Mouse (Mus musculus) liver, embryonic 14.5 days (tissue): ENCODE results near the gene Hemgn. TPM values are rescaled to one million over a fixed set of nuclear protein-coding genes. Genes with fewer than 3 reads are reported as not detected.

Experiments
- ATAC-seq: fragments of 200-750 bp; cut with Nextera tagmentation; 2 replicates; pipeline ENCODE4 v1.8.0; 2017; ENCODE audit warnings: moderate number of reproducible peaks, mild to moderate bottlenecking, moderate library complexity; ENCODE audit not compliant: insufficient read depth
- DNase-seq, 3 experiments: peaks; one replicate each; pipeline ENCODE4 v3.0.0-alpha.2; 2012 to 2013; ENCODE audit warnings: low read depth in 3 of 3, low spot score in 3 of 3
- H3K27ac ChIP-seq: fragments of 300-500 bp; sonication (generic); 2 replicates; pipeline ENCODE4 v1.5.1; 2014; ENCODE audit warnings: moderate library complexity, mild to moderate bottlenecking, control low read depth, inconsistent platforms
- H3K27me3 ChIP-seq: fragments of 300-500 bp; sonication (generic); 2 replicates; pipeline ENCODE4 v1.6.1; 2014; ENCODE audit warnings: mild to moderate bottlenecking, low read length, moderate library complexity; ENCODE audit not compliant: control insufficient read depth, insufficient read depth
- H3K36me3 ChIP-seq: fragments of 300-500 bp; sonication (generic); replicated peaks from 2 replicates; pipeline ENCODE4 v1.6.1; 2014; ENCODE audit warnings: low read depth; ENCODE audit not compliant: control insufficient read depth, insufficient read depth
- H3K4me1 ChIP-seq, 2 experiments: fragments of 200-500 bp in 1 of 2; fragments of 300-500 bp in 1 of 2; sonication (generic) in 1 of 2; replicated peaks; 2 replicates each; pipeline ENCODE4 v1.6.1; 2012 to 2014; ENCODE audit warnings: antibody characterized with exemption in 1 of 2, inconsistent platforms in 1 of 2, low read length in 1 of 2; ENCODE audit not compliant: control insufficient read depth in 2 of 2, insufficient read depth in 2 of 2
- H3K4me2 ChIP-seq: fragments of 300-500 bp; sonication (generic); 2 replicates; pipeline ENCODE4 v1.6.1; 2014; ENCODE audit warnings: low read depth, mild to moderate bottlenecking, control low read depth, moderate library complexity
- H3K4me3 ChIP-seq, 2 experiments: fragments of 200-500 bp in 1 of 2; fragments of 300-500 bp in 1 of 2; sonication (generic) in 1 of 2; 2 replicates each; pipeline ENCODE4 v1.5.1; 2012 to 2014; ENCODE audit warnings: low read depth in 2 of 2, low read length in 2 of 2, mild to moderate bottlenecking in 2 of 2, control low read depth in 1 of 2, inconsistent platforms in 1 of 2, moderate library complexity in 1 of 2; ENCODE audit not compliant: insufficient read depth in 1 of 2
- H3K9ac ChIP-seq: fragments of 300-500 bp; sonication (generic); replicated peaks from 2 replicates; pipeline ENCODE4 v1.6.1; 2014; ENCODE audit warnings: mild to moderate bottlenecking, control low read depth, moderate library complexity
- H3K9me3 ChIP-seq: fragments of 300-500 bp; sonication (generic); 2 replicates; pipeline ENCODE4 v1.6.1; 2016; ENCODE audit warnings: low read length, mixed read lengths; ENCODE audit not compliant: control insufficient read depth
- CTCF ChIP-seq: IDR thresholded peaks from 2 replicates; pipeline ENCODE4 v1.5.1; 2016; ENCODE audit warnings: antibody characterized with exemption, low read depth, control low read depth
- EP300 ChIP-seq: IDR thresholded peaks from 2 replicates; pipeline ENCODE4 v1.6.1; 2016; ENCODE audit warnings: antibody characterized with exemption, low read depth
- WGBS: fragments of 180-500 bp; shearing (Covaris S2); extraction: QIAGEN DNeasy Blood & Tissue Kit; methylation state at CpG from one replicate; pipeline ENCODE4 v1.1.7; 2014; ENCODE audit not compliant: insufficient replicate concordance; 5-methylcytosine and 5-hydroxymethylcytosine counted together
- polyA plus RNA-seq, 2 experiments: library from polyadenylated mRNA; depleted of rRNA in 1 of 2; stranded (reverse) in 1 of 2; unstranded in 1 of 2; fragments of >200 nt; fragmentation: Nextera tagmentation in 1 of 2; extraction: Ambion mirVana in 1 of 2; gene quantifications; 2 replicates each; pipeline versions ENCODE4 v1.2.1 to v1.2.3; 2012 to 2014

Hemgn gene
- polyA plus RNA-seq, 2 experiments = 274 to 293 TPM

- Histone ChIP-seq H3K9me3 (no peaks in the 10 kb centered on the region), H3K27ac (no peak overlapping the region), H3K4me3 (no peak overlapping the region), H3K4me1 (no peaks in the 10 kb centered on the region), H3K9ac (no peak overlapping the region), H3K4me2 (no peak overlapping the region), H3K36me3 (no peaks in the 10 kb centered on the region), H3K27me3 (no peaks in the 10 kb centered on the region)
- ATAC-seq (no peak), DNase-seq (no peak)
- no peak for TF ChIP-seq EP300
- TF ChIP-seq CTCF = peak; percentile 51
- WGBS = 48% methylated on average over 2 of the region's 2 CpGs
These were observed 48.9 kb downstream of the Hemgn start for GRCm38 (mm10) chr4:46364360-46364759.

- no peaks in the 10 kb centered on the region for H3K4me1 ChIP-seq
- H3K27me3 ChIP-seq = no peaks in the 10 kb centered on the region; the same call in 1 of the 2 replicates
- no peak for ATAC-seq
- TF ChIP-seq CTCF (no peak), EP300 (no peak)
- no peaks in the 10 kb centered on the region for H3K36me3 ChIP-seq
- WGBS = 49% methylated on average over 5 of the region's 5 CpGs
- no peak overlapping the region for H3K4me3 ChIP-seq
- DNase-seq = no peak
- H3K27ac ChIP-seq = no peak overlapping the region
- no peak overlapping the region for H3K4me2 ChIP-seq
- no peak overlapping the region for H3K9ac ChIP-seq
- H3K9me3 ChIP-seq = no peaks in the 10 kb centered on the region
These were observed 52.0 kb downstream of the Hemgn start for GRCm38 (mm10) chr4:46361258-46361657.

- Histone ChIP-seq H3K9me3 (no peaks in the 10 kb centered on the region), H3K4me3 (no peak overlapping the region), H3K4me1 (no peaks in the 10 kb centered on the region), H3K36me3 (no peaks in the 10 kb centered on the region), H3K27ac (no peak overlapping the region), H3K4me2 (no peak overlapping the region), H3K9ac (no peak overlapping the region), H3K27me3 (peaks cover 2% of the 10 kb centered on the region; the same call in 1 of the 2 replicates)
- 45% methylated on average over 12 of the region's 12 CpGs for WGBS
- DNase-seq (no peak), ATAC-seq (no peak)
- TF ChIP-seq CTCF = no peak
- no peak for TF ChIP-seq EP300
These were observed 53.6 kb downstream of the Hemgn start for GRCm38 (mm10) chr4:46359539-46360253.

GRCm38 (mm10) chr4:46356351-46357133 lies 56.8 kb downstream of the Hemgn start:
- WGBS = 49% methylated on average over 12 of the region's 12 CpGs
- peak; percentile 17 to 40 (median 32) for DNase-seq
- Histone ChIP-seq H3K36me3 (no peaks in the 10 kb centered on the region), H3K4me1 (no peaks in the 10 kb centered on the region), H3K27me3 (peaks cover 8% of the 10 kb centered on the region), H3K9me3 (no peaks in the 10 kb centered on the region), H3K9ac (no peak overlapping the region), H3K4me2 (no peak overlapping the region), H3K4me3 (no peak overlapping the region), H3K27ac (no peak overlapping the region)
- no peak for ATAC-seq
- TF ChIP-seq CTCF = peak; percentile 93
- no peak for TF ChIP-seq EP300

- Histone ChIP-seq H3K4me1 (no peaks in the 10 kb centered on the region), H3K27ac (no peak overlapping the region), H3K4me2 (no peak overlapping the region), H3K9me3 (no peaks in the 10 kb centered on the region), H3K4me3 (no peak overlapping the region), H3K36me3 (no peaks in the 10 kb centered on the region), H3K27me3 (peaks cover 41% of the 10 kb centered on the region), H3K9ac (no peak overlapping the region)
- TF ChIP-seq EP300 = no peak
- 18% methylated on average over 10 of the region's 10 CpGs for WGBS
- no peak for DNase-seq
- ATAC-seq = no peak
These were observed 60.3 kb downstream of the Hemgn start for GRCm38 (mm10) chr4:46353045-46353444.
